Mouse (Mus musculus): ENCODE measurements around the gene 1700020L24Rik.
A peak's percentile ranks its signal among the peaks of the same experiment; 100 is the strongest.

1700020L24Rik gene

GRCm38 (mm10) chr11:83471766-83472165 is 34.3 kb downstream of the 1700020L24Rik start:
- no peak for DNase-seq (ENCODE audit: low read depth, low spot score)

GRCm38 (mm10) chr11:83472324-83473234 is 35.1 kb downstream of the 1700020L24Rik start, which contains the start of gene Taf15:
TSS of gene Taf15 (plus strand) at chr11:83473086.
- DNase-seq (ENCODE audit: low read depth, low spot score) = peak; percentile 99

GRCm38 (mm10) chr11:83473235-83474016 is 35.9 kb downstream of the 1700020L24Rik start:
- DNase-seq (ENCODE audit: low read depth, low spot score) = no peak
